Mouse (Mus musculus) limb, embryonic 14.5 days (tissue): ENCODE results near the gene Zmynd19. TPM values are rescaled to one million over a fixed set of nuclear protein-coding genes. Genes with fewer than 3 reads are reported as not detected.

ENCODE experiments used
- ATAC-seq: fragments of 200-750 bp; cut with Nextera tagmentation; 2 replicates; pipeline ENCODE4 v1.8.0; 2017; ENCODE audit warnings: low read depth, moderate number of reproducible peaks, moderate TSS enrichment; ENCODE audit not compliant: low FRiP score
- DNase-seq: peaks from one replicate; pipeline ENCODE4 v3.0.0-alpha.2; 2015; ENCODE audit warnings: low spot score
- H3K27ac ChIP-seq: fragments of 300-500 bp; sonication (generic); replicated peaks from 2 replicates; pipeline ENCODE4 v1.5.1; 2014; ENCODE audit warnings: low read depth, mild to moderate bottlenecking, low read length, moderate library complexity, mixed read lengths
- H3K27me3 ChIP-seq: fragments of 300-500 bp; sonication (generic); 2 replicates; pipeline ENCODE4 v1.6.1; 2014; ENCODE audit warnings: low read length, mixed read lengths; ENCODE audit not compliant: control insufficient read depth, insufficient read depth
- H3K36me3 ChIP-seq: fragments of 300-500 bp; sonication (generic); 2 replicates; pipeline ENCODE4 v1.6.1; 2014; ENCODE audit warnings: mild to moderate bottlenecking, low read length, moderate library complexity, mixed read lengths; ENCODE audit not compliant: control insufficient read depth, insufficient read depth
- H3K4me1 ChIP-seq: fragments of 300-500 bp; sonication (generic); 2 replicates; pipeline ENCODE4 v1.6.1; 2014; ENCODE audit warnings: antibody characterized with exemption, low read length, mixed read lengths; ENCODE audit not compliant: control insufficient read depth, insufficient read depth
- H3K4me2 ChIP-seq: fragments of 300-500 bp; sonication (generic); replicated peaks from 2 replicates; pipeline ENCODE4 v1.6.1; 2014; ENCODE audit warnings: low read depth, mild to moderate bottlenecking, low read length, moderate library complexity; ENCODE audit not compliant: severe bottlenecking
- H3K4me3 ChIP-seq: fragments of 300-500 bp; sonication (generic); replicated peaks from 2 replicates; pipeline ENCODE4 v1.5.1; 2014; ENCODE audit warnings: low read length
- H3K9ac ChIP-seq: fragments of 300-500 bp; sonication (generic); 2 replicates; pipeline ENCODE4 v1.6.1; 2014; ENCODE audit warnings: mild to moderate bottlenecking, low read depth, low read length, moderate library complexity; ENCODE audit not compliant: severe bottlenecking
- H3K9me3 ChIP-seq: fragments of 300-500 bp; sonication (generic); 2 replicates; pipeline ENCODE4 v1.6.1; 2016; ENCODE audit warnings: low read length; ENCODE audit not compliant: control insufficient read depth
- POLR2A ChIP-seq: fragments of 200-500 bp; IDR thresholded peaks from 2 replicates; pipeline ENCODE4 v1.8.0; 2012; ENCODE audit warnings: inconsistent platforms, mild to moderate bottlenecking, moderate library complexity, borderline replicate concordance; ENCODE audit not compliant: insufficient read depth, insufficient read length; ENCODE audit errors: extremely low read depth
- WGBS: fragments of 180-500 bp; shearing (Covaris S2); extraction: QIAGEN DNeasy Blood & Tissue Kit; methylation state at CpG from one replicate; pipeline ENCODE4 v1.1.7; 2014; 5-methylcytosine and 5-hydroxymethylcytosine counted together
- polyA plus RNA-seq, 2 experiments: library from polyadenylated mRNA; depleted of rRNA in 1 of 2; stranded (reverse) in 1 of 2; unstranded in 1 of 2; fragments of >200 nt; fragmentation: Nextera tagmentation in 1 of 2; extraction: Ambion mirVana in 1 of 2; gene quantifications; 2 replicates each; pipeline versions ENCODE4 v1.2.1 to v1.2.3; 2012 to 2014

Zmynd19 gene
- polyA plus RNA-seq, 2 experiments, result 21.2 to 31.5 TPM

DNA sequence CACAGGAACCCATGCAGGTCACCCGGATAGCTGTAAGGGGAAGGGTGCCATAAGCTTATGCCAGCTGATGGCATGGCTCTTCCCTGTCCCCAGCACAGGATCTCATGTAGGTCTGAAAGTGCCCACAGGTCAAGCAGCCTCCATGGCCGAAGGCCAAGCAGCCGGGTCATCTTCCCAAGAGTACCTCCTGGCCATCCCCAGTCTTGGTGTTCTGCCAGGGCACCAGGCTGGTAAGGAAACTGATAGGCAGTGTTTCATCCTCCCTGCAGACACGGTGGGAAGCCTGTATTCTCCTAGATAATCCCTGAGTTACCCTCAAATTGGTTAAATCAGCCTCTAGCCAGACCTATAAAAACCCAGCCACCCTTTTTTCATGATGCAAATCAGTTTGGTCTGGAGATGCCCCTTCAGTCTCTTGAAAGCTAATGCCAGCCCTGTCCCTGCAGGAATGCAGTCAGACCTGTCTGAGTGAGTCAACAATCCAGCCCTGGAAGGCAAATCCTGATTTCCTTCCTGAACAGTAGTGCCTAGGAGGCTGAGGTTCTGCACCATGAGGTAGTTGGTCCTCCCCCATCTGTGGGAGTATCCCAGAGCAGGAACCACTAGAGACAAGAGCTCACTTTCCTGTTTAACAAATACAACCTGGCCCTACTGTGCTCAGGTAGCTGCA, 21.6 kb upstream of the Zmynd19 start:
- no peak for DNase-seq

DNA sequence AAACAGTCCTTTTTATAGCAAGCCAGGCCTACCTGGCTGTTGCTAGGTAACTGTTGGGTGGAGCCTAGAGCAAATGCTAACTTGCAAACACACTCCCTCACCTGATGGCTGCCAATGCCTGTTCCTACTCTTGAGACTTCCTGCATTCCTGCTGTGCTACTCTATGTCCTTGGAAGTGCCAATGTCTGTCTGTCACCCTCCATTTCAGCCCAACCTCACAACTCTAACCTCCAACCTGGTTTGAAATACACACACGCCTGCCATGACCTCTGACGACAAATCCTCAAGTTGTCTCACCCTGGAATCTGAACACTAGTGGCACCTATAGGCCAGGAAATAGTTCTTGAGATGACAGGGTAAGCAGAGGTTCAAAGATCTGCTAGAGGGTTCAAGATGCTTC, 20.5 kb upstream of the Zmynd19 start:
- Histone ChIP-seq H3K4me2 (no peak overlapping the region), H3K36me3 (0 out of 2 replicates have a peak, but pooled peaks cover 3% of the 10 kb centered on the region), H3K4me1 (peaks cover 1% of the 10 kb centered on the region), H3K27ac (no peak overlapping the region), H3K27me3 (no peaks in the 10 kb centered on the region), H3K9ac (no peak overlapping the region), H3K4me3 (no peak overlapping the region), H3K9me3 (no peaks in the 10 kb centered on the region)
- DNase-seq, result no peak
- 52% methylated on average over 2 of the region's 2 CpGs for WGBS
- TF ChIP-seq POLR2A, result no peak
- ATAC-seq, result no peak

More for the DNA sequence above, 21.6 kb upstream of the Zmynd19 start:
- no peak for TF ChIP-seq POLR2A
- H3K4me3 ChIP-seq, result no peak overlapping the region
- ATAC-seq, result no peak
- H3K27me3 ChIP-seq, result no peaks in the 10 kb centered on the region
- no peaks in the 10 kb centered on the region for H3K9me3 ChIP-seq
- no peak overlapping the region for H3K9ac ChIP-seq
- no peak overlapping the region for H3K4me2 ChIP-seq
- WGBS, result 65% methylated on average over 4 of the region's 4 CpGs
- H3K36me3 ChIP-seq, result 0 out of 2 replicates have a peak, but pooled peaks cover 3% of the 10 kb centered on the region
- H3K27ac ChIP-seq, result no peak overlapping the region
- H3K4me1 ChIP-seq, result no peaks in the 10 kb centered on the region

DNA sequence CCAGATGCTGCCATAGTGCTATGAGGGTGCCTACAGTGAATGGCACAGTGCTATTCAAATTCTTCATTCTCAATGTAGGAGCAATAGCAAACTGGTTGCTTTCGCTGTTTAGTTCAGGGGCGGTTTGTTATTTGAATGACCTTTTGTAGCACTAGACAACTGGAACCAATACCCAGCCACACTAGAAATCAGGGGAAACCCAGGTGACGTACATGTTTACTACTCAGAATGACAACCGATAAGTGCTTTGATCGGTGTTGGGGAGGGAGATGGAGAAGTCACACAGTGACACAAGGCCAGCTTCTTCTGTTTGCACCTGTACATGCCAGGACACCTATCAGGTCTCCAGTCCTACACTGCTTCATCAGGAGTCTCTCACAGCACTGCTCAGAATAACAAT, 20.0 kb upstream of the Zmynd19 start:
- Histone ChIP-seq H3K27ac (no peak overlapping the region), H3K4me3 (no peak overlapping the region), H3K36me3 (0 out of 2 replicates have a peak, but pooled peaks cover 3% of the 10 kb centered on the region), H3K4me1 (peaks cover 6% of the 10 kb centered on the region), H3K9ac (no peak overlapping the region), H3K4me2 (no peak overlapping the region), H3K9me3 (no peaks in the 10 kb centered on the region), H3K27me3 (no peaks in the 10 kb centered on the region)
- no peak for DNase-seq
- no peak for TF ChIP-seq POLR2A
- 88% methylated on average over 5 of the region's 5 CpGs for WGBS
- no peak for ATAC-seq

- TF ChIP-seq POLR2A, result no peak
- no peaks in the 10 kb centered on the region for H3K9me3 ChIP-seq
- H3K27ac ChIP-seq, result 0 out of 2 replicates have a peak overlapping the region, but pooled peaks have one; percentile 13
- H3K27me3 ChIP-seq, result no peaks in the 10 kb centered on the region
- no peak for DNase-seq
- H3K4me2 ChIP-seq, result peak overlapping the region; percentile 95
- peak overlapping the region; percentile 69 for H3K4me3 ChIP-seq
- H3K4me1 ChIP-seq, result peaks cover 9% of the 10 kb centered on the region
- no peak; the same call in none of the 2 replicates for ATAC-seq
- H3K9ac ChIP-seq, result peak overlapping the region; percentile 65
- WGBS, result 5% methylated on average over 14 of the region's 19 CpGs
- no peaks in the 10 kb centered on the region for H3K36me3 ChIP-seq
These were observed 15.1 kb upstream of the Zmynd19 start for GRCm38 (mm10) chr2:24934441-24934963.

GRCm38 (mm10) chr2:24935057-24935796, 14.4 kb upstream of the Zmynd19 start, which contains the start of gene Arrdc1:
Gene Arrdc1, minus strand, starts transcription at chr2:24935252.
- WGBS, result under 1% methylated on average over 45 of the region's 49 CpGs
- TF ChIP-seq POLR2A, result no peak
- Histone ChIP-seq H3K27me3 (no peaks in the 10 kb centered on the region), H3K4me1 (peaks cover 9% of the 10 kb centered on the region), H3K9ac (peak within 1 kb of the TSS; percentile 65), H3K27ac (0 out of 2 replicates have a peak within 1 kb of the TSS, but pooled peaks have one; percentile 13), H3K4me2 (peak within 1 kb of the TSS; percentile 95), H3K9me3 (no peaks in the 10 kb centered on the region), H3K36me3 (no peaks in the 10 kb centered on the region), H3K4me3 (peak within 1 kb of the TSS; percentile 69)
- ATAC-seq, result peak; percentile 95
- peak; percentile 94 for DNase-seq
